Mouse (Mus musculus) CH12.LX (cell line): ENCODE results near the gene Tank.

Source experiments
- BHLHE40 ChIP-seq: IDR thresholded peaks from 2 replicates; pipeline ENCODE4 v1.6.1; 2011; ENCODE audit warnings: mild to moderate bottlenecking, low read depth, low read length, improper control_type of control experiment
- CHD1 ChIP-seq: IDR thresholded peaks from 2 replicates; pipeline ENCODE4 v1.6.1; 2012; ENCODE audit warnings: low read depth, low read length, improper control_type of control experiment, inconsistent platforms
- CTCF ChIP-seq, 2 experiments: IDR thresholded peaks in 1 of 2; conservative IDR thresholded peaks in 1 of 2; 2 replicates each; pipeline ENCODE4 v1.5.1; 2011 to 2012; ENCODE audit warnings: low read depth in 2 of 2, low read length in 2 of 2, improper control_type of control experiment in 1 of 2, inconsistent platforms in 1 of 2, mild to moderate bottlenecking in 1 of 2, moderate library complexity in 1 of 2
- HCFC1 ChIP-seq: IDR thresholded peaks from 2 replicates; pipeline ENCODE4 v1.6.1; 2012; ENCODE audit warnings: low read depth, mild to moderate bottlenecking, inconsistent platforms, low read length, improper control_type of control experiment
- KAT2A ChIP-seq: IDR thresholded peaks from 2 replicates; pipeline ENCODE4 v1.6.1; 2012; ENCODE audit warnings: low read length, improper control_type of control experiment, inconsistent platforms; ENCODE audit not compliant: insufficient replicate concordance
- MAFK ChIP-seq: IDR thresholded peaks from 2 replicates; pipeline ENCODE4 v1.6.1; 2011; ENCODE audit warnings: low read length, improper control_type of control experiment; ENCODE audit not compliant: insufficient replicate concordance
- MEF2A ChIP-seq: IDR thresholded peaks from 2 replicates; pipeline ENCODE4 v1.6.1; 2014; ENCODE audit warnings: low read depth, mild to moderate bottlenecking, inconsistent platforms, low read length, improper control_type of control experiment, borderline replicate concordance
- MYC ChIP-seq: IDR thresholded peaks from 2 replicates; pipeline ENCODE4 v1.6.1; 2011; ENCODE audit warnings: low read depth, mild to moderate bottlenecking, improper control_type of control experiment, low read length
- POLR2A ChIP-seq: IDR thresholded peaks from 2 replicates; pipeline ENCODE4 v1.6.1; 2011; ENCODE audit warnings: low read depth, mild to moderate bottlenecking, improper control_type of control experiment, low read length
- RCOR1 ChIP-seq: conservative IDR thresholded peaks from 2 replicates; pipeline ENCODE4 v1.6.1; 2012; ENCODE audit warnings: low read depth, mild to moderate bottlenecking, inconsistent platforms, low read length, improper control_type of control experiment
- TCF12 ChIP-seq: IDR thresholded peaks from 2 replicates; pipeline ENCODE4 v1.6.1; 2014; ENCODE audit warnings: low read depth, mild to moderate bottlenecking, inconsistent platforms, low read length, improper control_type of control experiment
- USF1 ChIP-seq: IDR thresholded peaks from 2 replicates; pipeline ENCODE4 v1.6.1; 2014; ENCODE audit warnings: low read depth, mild to moderate bottlenecking, inconsistent platforms, low read length, improper control_type of control experiment
- ZC3H11A ChIP-seq: IDR thresholded peaks from 2 replicates; pipeline ENCODE4 v1.6.1; 2012; ENCODE audit warnings: low read depth, mild to moderate bottlenecking, inconsistent platforms, low read length, improper control_type of control experiment
- ZNF384 ChIP-seq: IDR thresholded peaks from 2 replicates; pipeline ENCODE4 v1.6.1; 2012; ENCODE audit warnings: low read depth, low read length, improper control_type of control experiment, inconsistent platforms

- no peak for TF ChIP-seq TCF12
- no peak for TF ChIP-seq CTCF (conservative IDR thresholded peaks at IDR 0.05 in 1 of 2, IDR thresholded peaks at IDR 0.05 in 1 of 2; ENCODE audit: low read depth in 2 of 2, low read length in 2 of 2)
- no peak for TF ChIP-seq USF1
- TF ChIP-seq ZNF384, result no peak
- TF ChIP-seq MEF2A, result no peak
- no peak for TF ChIP-seq POLR2A
- no peak for TF ChIP-seq MYC
- no peak for TF ChIP-seq HCFC1
- TF ChIP-seq MAFK, result no peak
- TF ChIP-seq ZC3H11A, result no peak
- no peak for TF ChIP-seq KAT2A
- TF ChIP-seq RCOR1, result no peak
- no peak for TF ChIP-seq CHD1
- no peak for TF ChIP-seq BHLHE40
Measured at GRCm38 (mm10) chr2:61556639-61557038, 21.7 kb upstream of the Tank start.
